Mouse (Mus musculus) embryonic stem cell, embryonic (primary cell): ENCODE measurements at regions not wholly inside any gene's neighbourhood (a gene's known extent, or its start where the extent isn't known, plus 50 kb on each side); places are given as distances from the start of the nearest gene placed in this dataset.

Source experiments
- CTCF ChIA-PET, 4 experiments: fragments of 300-600 bp in 2 of 4; fragments of 350-600 bp in 2 of 4; sonication (Branson Sonifier 250); formaldehyde crosslinking; loops; one replicate each; lab custom pipeline; 2022; ENCODE audit warnings: inconsistent platforms in 2 of 4; lab: Charles Lee
- POLR2A ChIA-PET, 4 experiments: fragments of 300-600 bp in 2 of 4; fragments of 350-600 bp in 2 of 4; sonication (Branson Sonifier 250); formaldehyde crosslinking; loops; one replicate each; lab custom pipeline; 2022; ENCODE audit warnings: antibody characterized with exemption in 4 of 4, inconsistent platforms in 1 of 4; lab: Charles Lee

GRCm38 (mm10) chrX:142534780-142535179 lies 144.4 kb upstream of the Acsl4 start:
- ChIA-PET POLR2A (interaction anchor here in 2 of 4 experiments (0.6 to 1.0 kb wide), 2 partner anchors 145 to 172 kb away, joined by 3 to 7 read pairs; partner anchors contain the start of gene Acsl4 (in 1 of the 2)), CTCF (interaction anchor here (0.6 to 1.2 kb wide), 13 partner anchors 9 to 1581 kb away, joined by 3 to 13 read pairs (median 4); no protein-coding TSS in a partner anchor)

- ChIA-PET CTCF (interaction anchor here (0.5 to 1.2 kb wide), 14 partner anchors 8 to 1582 kb away, joined by 3 to 13 read pairs (median 4); no protein-coding TSS in a partner anchor), POLR2A (interaction anchor here in 1 of 4 experiments (0.6 kb wide), 1 partner anchor 173 kb away, joined by 3 read pairs; no protein-coding TSS in a partner anchor)
These were observed 145.2 kb upstream of the Acsl4 start for GRCm38 (mm10) chrX:142535540-142535939.

- POLR2A ChIA-PET: no interaction called here
- CTCF ChIA-PET: interaction anchor here in 2 of 4 experiments (0.5 to 1.2 kb wide), 4 partner anchors 160 to 545 kb away, joined by 3 to 9 read pairs (median 3); no protein-coding TSS in a partner anchor
These were observed 145.3 kb upstream of the Tmem164 start for GRCm38 (mm10) chrX:142535954-142536353.

DNA sequence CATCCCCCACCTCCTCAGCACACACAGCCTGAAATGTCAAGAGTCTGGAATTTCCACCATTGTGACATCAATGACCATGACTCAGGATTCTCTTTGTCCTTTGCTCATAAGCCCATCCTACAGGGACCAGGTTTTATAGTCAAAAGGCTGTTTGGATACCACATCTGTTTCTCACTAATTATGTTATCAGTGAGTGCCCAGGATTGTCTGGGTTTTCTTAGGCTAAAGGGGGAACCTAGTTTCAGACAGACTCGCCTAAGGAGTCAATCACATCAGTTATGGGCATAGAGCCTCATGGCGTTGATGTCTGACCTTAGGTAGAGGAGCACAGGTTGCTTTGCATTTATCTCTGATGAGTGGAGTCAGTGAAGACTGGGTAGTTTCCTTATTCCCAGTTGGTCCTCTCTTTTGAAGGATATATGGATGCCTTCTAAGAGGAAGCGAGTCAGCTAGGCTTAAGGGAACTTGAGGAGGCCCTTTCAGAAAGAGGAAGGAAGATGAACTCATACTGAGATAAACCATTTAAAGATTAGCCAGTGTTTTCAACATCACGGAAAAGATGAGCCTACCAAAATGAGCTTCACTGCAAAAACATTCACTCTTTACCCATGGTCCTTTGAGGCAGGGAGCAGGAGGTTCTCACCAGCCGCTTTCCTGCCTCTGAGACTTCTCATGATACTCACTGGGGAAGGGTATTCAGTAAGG lies 143.8 kb upstream of the Tmem164 start:
- ChIA-PET CTCF (interaction anchor here in 1 of 4 experiments (1.6 kb wide), 1 partner anchor 165 kb away, joined by 5 read pairs; no protein-coding TSS in a partner anchor), POLR2A (no interaction called here)

- ChIA-PET POLR2A (interaction anchor here in 1 of 4 experiments (0.6 kb wide), 1 partner anchor 11 kb away, joined by 3 read pairs; no protein-coding TSS in a partner anchor), CTCF (interaction anchor here in 3 of 4 experiments (0.5 to 1.6 kb wide), 12 partner anchors 9 to 396 kb away, joined by 3 to 4 read pairs (median 3); no protein-coding TSS in a partner anchor)
These were observed 140.9 kb upstream of the Tmem164 start for GRCm38 (mm10) chrX:142540264-142540663.

DNA sequence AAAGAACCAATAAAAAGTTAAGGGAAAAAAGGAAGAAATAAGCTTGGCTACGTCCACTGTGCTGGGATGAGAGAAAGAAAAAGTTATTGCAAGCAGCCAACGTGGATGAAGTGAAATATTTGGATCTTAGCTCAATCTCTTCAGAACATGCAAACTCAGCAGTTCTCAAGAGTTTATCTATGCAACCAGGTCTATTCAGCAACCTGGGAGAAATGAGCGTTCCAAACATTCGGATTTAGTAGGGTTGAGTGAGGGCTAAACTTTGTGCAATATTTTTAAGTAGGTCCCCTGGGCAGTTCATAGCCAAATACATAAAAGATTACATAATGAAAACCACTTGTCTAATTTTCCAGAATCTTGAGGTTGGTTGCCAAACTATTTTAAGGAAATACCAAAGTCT lies 129.0 kb upstream of the Tmem164 start:
- ChIA-PET CTCF (interaction anchor here in 1 of 4 experiments (0.6 kb wide), 1 partner anchor 25 kb away, joined by 4 read pairs; no protein-coding TSS in a partner anchor), POLR2A (interaction anchor here in 1 of 4 experiments (1.0 kb wide), 1 partner anchor 12 kb away, joined by 3 read pairs; no protein-coding TSS in a partner anchor)

DNA sequence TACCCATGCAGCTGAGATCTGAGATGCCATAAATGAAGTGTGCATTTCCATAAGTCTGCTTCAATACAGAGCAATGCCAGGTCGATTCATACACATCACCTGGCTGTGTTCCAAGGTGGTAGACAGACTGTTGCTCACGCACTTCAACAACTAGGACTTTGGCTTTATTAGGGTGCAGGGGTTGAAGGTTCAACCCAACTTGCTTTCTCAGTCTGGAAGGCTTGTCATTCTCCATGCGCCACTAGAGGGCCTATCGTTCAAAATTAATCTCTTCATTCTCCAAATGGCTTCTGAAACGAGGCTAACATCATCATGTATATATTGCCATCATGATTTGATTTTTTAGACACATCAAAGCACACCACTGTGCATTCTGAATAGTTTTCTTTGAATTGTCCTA lies 127.0 kb upstream of the Tmem164 start:
- CTCF ChIA-PET: interaction anchor here in 2 of 4 experiments (0.6 to 0.8 kb wide), 2 partner anchors 223 to 255 kb away, joined by 3 read pairs; no protein-coding TSS in a partner anchor
- POLR2A ChIA-PET: no interaction called here

- CTCF ChIA-PET: no interaction called here
These were observed 123.7 kb upstream of the Tmem164 start for GRCm38 (mm10) chrX:142557496-142557895.

DNA sequence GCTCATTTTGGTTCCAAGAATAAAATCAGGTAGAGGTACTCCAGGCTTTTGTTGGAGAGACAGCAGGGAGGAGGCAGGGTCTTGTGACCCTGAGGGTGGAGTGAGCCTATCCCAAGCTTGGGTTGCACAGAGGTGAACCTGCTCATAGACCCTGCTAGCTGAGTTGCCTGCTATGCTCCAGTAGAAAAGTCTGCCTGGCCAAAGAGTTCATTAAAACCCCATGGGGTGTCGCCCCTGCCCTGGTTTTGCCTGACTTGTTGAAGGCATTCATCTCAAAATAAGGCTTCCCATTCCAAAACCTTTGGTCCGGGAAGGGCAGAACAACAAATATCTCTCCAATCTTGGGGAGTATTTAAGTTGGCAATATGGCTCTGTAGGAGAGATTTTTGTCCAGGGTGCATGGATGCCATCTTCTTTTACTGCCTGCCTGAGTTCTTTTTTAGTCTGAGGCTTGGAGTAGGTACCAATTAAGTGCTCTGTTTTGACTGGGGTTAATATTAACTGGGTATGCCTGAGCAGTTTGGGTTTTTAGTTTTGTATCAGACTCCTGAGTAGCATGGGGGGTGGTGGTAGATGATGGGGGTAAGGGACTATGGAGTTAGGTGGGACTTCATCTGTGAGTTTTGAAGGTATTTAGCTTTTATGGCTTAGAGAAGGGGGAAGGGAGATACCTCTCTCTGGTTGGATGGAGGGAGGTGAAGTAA lies 120.8 kb upstream of the Tmem164 start:
- ChIA-PET POLR2A (interaction anchor here in 1 of 4 experiments (0.6 kb wide), 1 partner anchor 120 kb away, joined by 3 read pairs; no protein-coding TSS in a partner anchor), CTCF (interaction anchor here in 1 of 4 experiments (0.6 kb wide), 1 partner anchor 24 kb away, joined by 3 read pairs; no protein-coding TSS in a partner anchor)

More at GRCm38 (mm10) chrX:142557496-142557895, 123.7 kb upstream of the Tmem164 start:
- POLR2A ChIA-PET: no interaction called here

DNA sequence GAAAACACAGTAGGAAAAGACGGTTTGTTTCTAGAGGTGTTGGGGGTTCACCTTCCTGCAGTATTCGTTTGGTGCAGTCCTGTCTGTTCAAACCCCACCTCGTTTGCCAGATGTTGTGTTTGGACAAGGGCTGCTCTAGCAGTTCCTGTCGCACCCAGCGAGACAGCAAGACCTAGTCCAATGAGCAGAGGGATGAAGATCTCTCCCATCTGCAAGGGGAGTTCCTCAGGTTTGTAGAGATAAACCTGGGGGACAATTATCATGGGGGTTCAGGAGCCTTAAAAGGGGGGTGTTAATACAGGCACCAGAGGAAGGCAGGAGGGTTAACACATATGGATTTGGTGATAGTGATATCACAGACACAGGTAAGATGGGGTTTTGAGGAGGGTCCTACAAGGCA lies 119.4 kb upstream of the Tmem164 start:
- POLR2A ChIA-PET: interaction anchor here in 1 of 4 experiments (1.5 kb wide), 1 partner anchor 11 kb away, joined by 4 read pairs; no protein-coding TSS in a partner anchor
- CTCF ChIA-PET: no interaction called here

DNA sequence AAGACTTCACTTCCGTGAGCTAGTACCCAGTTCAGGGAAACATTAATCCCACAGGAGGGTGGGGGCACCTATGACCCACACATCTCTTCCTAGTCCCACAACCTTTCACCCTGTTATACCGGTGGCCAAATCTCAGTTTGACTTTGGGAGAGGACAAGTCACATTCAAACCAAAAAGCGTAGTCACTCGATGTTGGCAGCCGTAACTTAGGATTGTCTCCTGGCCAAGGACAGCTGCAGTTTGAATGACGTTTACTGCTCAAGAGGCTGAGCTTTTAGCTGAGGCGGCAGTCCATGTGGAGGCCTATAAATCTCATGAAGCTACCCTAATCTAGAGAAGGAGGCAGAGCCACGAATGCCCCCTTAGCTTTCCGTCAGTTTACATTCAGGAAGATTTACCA lies 117.0 kb upstream of the Tmem164 start:
- ChIA-PET CTCF (interaction anchor here in 1 of 4 experiments (1.2 kb wide), 1 partner anchor 24 kb away, joined by 4 read pairs; no protein-coding TSS in a partner anchor), POLR2A (no interaction called here)

GRCm38 (mm10) chrX:142571772-142572171 lies 109.4 kb upstream of the Tmem164 start:
- ChIA-PET POLR2A (interaction anchor here in 1 of 4 experiments (1.4 kb wide), 1 partner anchor 9 kb away, joined by 4 read pairs; no protein-coding TSS in a partner anchor), CTCF (no interaction called here)

DNA sequence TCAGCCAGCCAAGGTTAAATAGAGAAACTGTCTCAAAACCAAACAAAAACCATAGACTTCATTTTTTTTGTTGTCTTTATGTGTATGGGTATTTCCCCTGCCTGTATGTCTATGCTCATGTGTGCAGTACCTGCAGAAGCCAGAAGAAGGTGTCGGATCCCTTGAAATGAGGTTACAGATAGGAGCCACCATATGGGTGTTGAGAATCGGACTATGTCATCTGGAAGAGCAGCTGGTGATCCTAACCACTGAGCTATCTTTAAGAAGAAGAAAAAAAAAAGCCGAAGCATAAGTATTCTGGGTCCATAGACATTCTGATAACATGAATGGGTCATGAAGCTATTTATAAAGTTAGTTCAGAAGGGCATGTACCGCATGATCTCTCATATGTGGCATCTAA lies 107.2 kb upstream of the Tmem164 start:
- CTCF ChIA-PET: no interaction called here
- POLR2A ChIA-PET: no interaction called here

- POLR2A ChIA-PET: no interaction called here
- CTCF ChIA-PET: interaction anchor here in 1 of 4 experiments (1.0 kb wide), 1 partner anchor 35 kb away, joined by 4 read pairs; no protein-coding TSS in a partner anchor
These were observed 106.1 kb upstream of the Tmem164 start for GRCm38 (mm10) chrX:142574945-142575710.

DNA sequence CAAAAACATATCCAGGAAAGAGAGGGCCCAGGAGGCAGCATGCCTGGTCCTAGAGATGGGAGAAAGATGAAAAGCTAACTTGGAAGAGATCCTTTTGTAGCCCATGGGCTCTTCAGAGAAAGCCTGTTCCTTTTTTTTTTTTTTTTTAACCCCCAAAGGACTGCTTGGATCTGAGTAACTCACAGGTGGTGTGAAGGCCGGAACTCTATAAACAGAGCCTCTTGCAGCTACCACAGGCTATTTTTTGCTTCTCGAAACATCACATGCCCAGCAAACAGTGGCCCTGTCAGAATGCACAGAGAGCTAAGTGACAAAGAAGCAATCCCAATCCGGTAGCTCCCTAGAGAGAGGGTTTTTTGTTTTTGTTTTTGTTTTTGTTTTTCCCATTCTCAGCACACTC lies 105.1 kb upstream of the Tmem164 start:
- POLR2A ChIA-PET: no interaction called here
- CTCF ChIA-PET: interaction anchor here in 3 of 4 experiments (0.6 to 1.0 kb wide), 4 partner anchors 18 to 234 kb away, joined by 4 to 10 read pairs (median 4); no protein-coding TSS in a partner anchor

DNA sequence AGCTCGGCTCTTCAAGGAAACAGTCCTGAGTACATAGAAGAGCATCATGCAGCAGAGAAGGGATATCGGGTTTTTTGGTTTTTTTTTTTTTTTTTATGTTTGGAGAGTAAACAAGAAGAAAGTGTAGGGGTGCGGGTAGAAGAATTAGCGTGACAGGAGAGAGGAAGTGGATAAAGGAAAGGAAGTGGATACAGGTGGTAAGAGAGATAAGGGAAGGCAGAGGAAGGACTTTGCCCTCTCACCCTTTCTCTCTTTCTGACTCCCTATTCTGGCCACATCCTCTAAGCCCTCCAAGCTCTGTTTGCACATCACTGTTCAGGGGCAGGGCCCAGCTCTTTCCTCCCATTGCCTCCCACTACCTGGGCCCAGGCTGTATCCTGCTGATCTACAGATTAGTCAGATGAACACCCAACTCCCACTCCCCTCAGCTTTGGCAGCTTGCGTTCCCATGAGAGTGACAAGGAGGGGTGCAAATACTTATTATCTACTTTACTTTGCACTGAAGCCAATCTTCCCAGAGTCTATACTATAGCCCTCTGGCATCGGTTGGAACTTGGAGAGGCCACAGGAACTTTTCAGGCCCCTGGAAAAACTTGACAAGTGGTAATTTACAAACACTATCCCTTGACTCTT lies 103.6 kb upstream of the Tmem164 start:
- CTCF ChIA-PET: interaction anchor here in 1 of 4 experiments (0.6 kb wide), 1 partner anchor 25 kb away, joined by 4 read pairs; no protein-coding TSS in a partner anchor
- POLR2A ChIA-PET: interaction anchor here in 1 of 4 experiments (0.6 kb wide), 1 partner anchor 21 kb away, joined by 3 read pairs; no protein-coding TSS in a partner anchor

GRCm38 (mm10) chrX:142585281-142585680 lies 95.9 kb upstream of the Tmem164 start:
- ChIA-PET POLR2A (no interaction called here), CTCF (no interaction called here)
